Mouse (Mus musculus) adrenal gland, adult 2 months (tissue): Measurements from ENCODE around the gene Cops9. TPM values are rescaled to one million over a fixed set of nuclear protein-coding genes. Genes with fewer than 3 reads are reported as not detected.

Experiments
- DNase-seq: peaks from one replicate; pipeline ENCODE4 v3.0.0; 2021
- polyA plus RNA-seq: library from polyadenylated mRNA; depleted of rRNA; stranded (reverse); fragments of >200 nt; gene quantifications from 2 replicates; pipeline ENCODE4 v1.2.3, GENCODE M21; 2012; rRNA removed
- total RNA-seq, 2 experiments: library from RNA; stranded (reverse); gene quantifications; 2 replicates each; pipeline ENCODE4 v1.2.3; 2021

Gene Cops9
- total and polyA plus RNA-seq, 3 experiments = 62.0 to 351 (median 320) TPM

DNA sequence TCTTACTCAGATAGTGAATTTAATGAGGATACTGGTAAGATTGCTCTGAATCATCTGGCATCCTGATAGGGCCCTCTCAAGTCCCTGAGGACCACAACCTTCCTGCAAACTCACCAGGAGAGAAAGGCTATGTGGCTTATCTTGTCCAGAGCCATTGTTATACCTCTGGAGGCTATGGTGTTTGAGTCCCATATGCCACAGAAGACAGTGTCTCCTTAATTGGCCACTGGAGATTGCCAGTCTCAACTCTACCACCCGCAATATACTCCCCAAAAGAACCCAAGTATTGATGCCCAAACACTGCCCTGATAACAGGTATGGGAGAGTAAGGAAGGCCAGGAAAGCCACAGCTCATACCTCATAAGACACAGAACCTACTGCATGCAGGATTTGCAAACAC is 36.3 kb downstream of the Cops9 start, which contains the start of gene Olfr1410:
Olfr1410 (plus strand) TSS at position 301 of the 400 bp plus-strand sequence.
- DNase-seq = no peak

DNA sequence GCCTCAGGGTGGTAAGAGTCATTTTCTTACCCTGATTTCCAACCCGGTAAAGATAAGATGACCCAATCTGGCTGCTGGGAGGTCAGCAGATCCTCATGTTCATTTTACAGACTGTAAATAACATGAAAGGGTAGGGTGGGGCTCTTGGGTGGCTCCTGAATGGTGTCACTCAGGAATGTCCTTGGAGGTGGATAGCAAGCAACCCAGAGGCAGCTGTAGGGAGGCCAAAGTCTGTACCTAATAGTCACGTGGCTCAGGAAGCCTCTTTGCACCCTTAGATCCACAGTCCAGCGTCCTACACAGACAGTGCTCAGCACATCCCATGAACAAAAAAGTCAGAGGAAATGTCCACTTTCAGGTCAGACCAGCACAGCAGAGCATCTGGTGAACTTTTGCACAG is 45.8 kb downstream of the Cops9 start:
- DNase-seq = no peak

GRCm38 (mm10) chr1:92594111-92594510 is 47.7 kb downstream of the Cops9 start, which contains the start of gene Olfr1411:
Gene Olfr1411 (plus strand): TSS chr1:92594411.
- DNase-seq = no peak

Other genes starting within 250 kb of the Cops9 start
- gene Ndufa10, start 168.1 kb downstream of the Cops9 start, total RNA-seq = 100 to 1,000 TPM; 428 to 515 TPM
- 106 and 107 TPM in 2 replicates for gene Ndufa10, start 168.1 kb downstream of the Cops9 start, polyA plus RNA-seq
- not detected for gene Olfr1416, start 156.9 kb downstream of the Cops9 start, total RNA-seq
- gene Olfr1416, start 156.9 kb downstream of the Cops9 start, polyA plus RNA-seq = not detected in 2 replicates
- not detected for gene Olfr1415, start 145.9 kb downstream of the Cops9 start, total RNA-seq
- not detected in 2 replicates for gene Olfr1415, start 145.9 kb downstream of the Cops9 start, polyA plus RNA-seq
- not detected for gene Olfr1414, start 123.3 kb downstream of the Cops9 start, total RNA-seq
- gene Olfr1414, start 123.3 kb downstream of the Cops9 start, polyA plus RNA-seq = not detected in 2 replicates
- gene Olfr1413, start 70.7 kb downstream of the Cops9 start, total RNA-seq = not detected
- not detected in 2 replicates for gene Olfr1413, start 70.7 kb downstream of the Cops9 start, polyA plus RNA-seq
- gene Olfr1412, start 56.2 kb downstream of the Cops9 start, total RNA-seq = not detected
- not detected in 2 replicates for gene Olfr1412, start 56.2 kb downstream of the Cops9 start, polyA plus RNA-seq
- gene Olfr1411, start 47.6 kb downstream of the Cops9 start, total RNA-seq = not detected
- gene Olfr1411, start 47.6 kb downstream of the Cops9 start, polyA plus RNA-seq = not detected in 2 replicates
- not detected for gene Olfr1410, start 36.2 kb downstream of the Cops9 start, total RNA-seq
- gene Olfr1410, start 36.2 kb downstream of the Cops9 start, polyA plus RNA-seq = not detected in 2 replicates
- not detected for gene Olfr12, start 24.2 kb downstream of the Cops9 start, total RNA-seq
- gene Olfr12, start 24.2 kb downstream of the Cops9 start, polyA plus RNA-seq = not detected in 2 replicates
- gene Otos, start 6.9 kb upstream of the Cops9 start, total RNA-seq = not detected
- 0.47 and 0.74 TPM in 2 replicates for gene Otos, start 6.9 kb upstream of the Cops9 start, polyA plus RNA-seq
- 10 to 100 TPM; 61.7 to 84.3 TPM for gene Gpc1, start 189.7 kb upstream of the Cops9 start, total RNA-seq
- 43.3 and 49.8 TPM in 2 replicates for gene Gpc1, start 189.7 kb upstream of the Cops9 start, polyA plus RNA-seq